Mouse (Mus musculus): ENCODE data around the gene Olfr507.
"Not testable (repeated sequence)": the region's sequence is repeated elsewhere in the genome, so short reads cannot be mapped to it uniquely, and the experiment has no call there.

The Olfr507 gene

GRCm38 (mm10) chr7:108621514-108621913 lies at the start of gene Olfr507:
Olfr507 (plus strand) TSS chr7:108621814.
- no peak for DNase-seq

DNA sequence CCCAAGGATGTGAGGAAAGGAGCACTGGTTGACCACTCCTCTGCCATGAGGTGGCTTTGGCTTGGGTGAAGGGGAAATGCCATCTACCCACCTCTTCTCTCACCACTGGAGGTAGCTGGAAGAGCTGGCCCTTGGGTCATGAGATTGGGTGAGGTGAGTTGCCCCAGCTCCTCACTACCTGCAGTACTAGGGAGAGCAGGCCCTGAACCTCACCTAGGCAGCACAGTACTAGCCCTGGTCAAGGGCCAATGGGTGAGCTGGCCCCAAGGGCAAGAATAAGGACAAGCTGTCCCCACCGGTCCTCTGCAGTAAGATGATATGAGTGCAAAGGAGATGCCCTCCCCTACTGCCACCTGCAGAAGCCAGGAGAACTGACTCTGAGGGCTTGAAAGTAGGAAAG lies 31.8 kb upstream of the Olfr507 start:
- no peak for DNase-seq

DNA sequence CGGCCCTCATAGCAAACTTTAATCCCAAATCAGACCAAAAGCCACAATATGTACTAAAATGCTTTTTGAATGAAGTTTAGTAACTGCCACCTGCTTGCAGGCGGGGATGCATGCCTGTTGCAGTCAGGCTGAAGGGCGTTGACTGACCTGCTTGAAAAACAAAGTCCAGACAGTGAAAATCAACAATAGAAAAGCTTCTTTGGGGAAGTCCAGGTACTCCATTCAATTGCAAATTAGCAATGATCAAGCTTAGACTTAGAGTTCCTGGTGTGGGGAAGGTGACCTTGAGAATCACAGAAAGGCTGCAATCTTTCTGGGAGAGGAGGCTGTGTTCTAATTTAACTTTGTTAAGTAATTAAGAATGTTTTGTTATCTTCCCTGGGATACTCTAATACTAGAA lies 19.7 kb upstream of the Olfr507 start:
- not testable (repeated sequence) for DNase-seq

- no peak for DNase-seq
These were observed 11.1 kb upstream of the Olfr507 start, which contains the start of gene Olfr506 for GRCm38 (mm10) chr7:108610487-108610886. Olfr506 (plus strand) TSS chr7:108610787.

DNA sequence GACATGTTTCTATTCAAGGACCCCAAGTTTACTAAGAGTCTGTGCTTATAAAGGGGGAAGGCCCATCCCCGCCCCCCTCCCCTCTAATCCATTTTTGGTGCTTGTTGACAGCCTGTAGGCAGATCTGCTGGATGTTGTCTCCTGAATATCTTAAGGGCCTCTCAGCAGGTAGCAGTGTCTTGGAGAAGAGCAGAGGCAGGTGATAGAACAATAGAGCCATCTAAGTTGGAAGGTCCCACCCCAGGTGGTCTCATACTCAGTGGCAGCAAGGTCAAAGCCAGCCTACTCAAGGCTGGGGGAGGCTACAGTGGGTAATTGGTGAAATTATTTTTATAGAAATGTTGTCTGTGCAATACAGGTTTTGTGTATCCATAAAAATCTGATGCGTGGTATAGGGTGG lies 7.5 kb upstream of the Olfr507 start:
- DNase-seq, result no peak

DNA sequence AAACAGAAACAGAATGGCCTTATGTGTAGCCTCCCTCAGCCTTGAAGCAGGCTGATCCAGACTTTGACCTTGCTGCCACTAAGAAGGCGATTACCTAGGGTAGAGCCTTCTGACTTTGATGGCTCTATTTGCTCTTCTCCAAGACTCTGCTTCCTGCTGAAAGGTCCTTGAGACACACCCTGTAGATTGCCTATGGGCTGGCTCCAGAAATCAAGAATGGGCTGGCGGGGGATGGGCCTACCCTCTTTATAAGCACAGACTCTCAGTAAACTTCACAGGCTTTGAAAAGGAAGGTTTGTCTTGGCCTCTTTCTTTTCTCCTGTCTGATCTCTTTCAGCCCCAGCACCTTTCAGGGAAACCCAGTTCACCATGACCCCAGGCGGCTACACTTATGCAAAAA lies 4.8 kb upstream of the Olfr507 start:
- not testable (repeated sequence) for DNase-seq

- DNase-seq, result no peak
These were observed 8.1 kb downstream of the Olfr507 start, which contains the start of gene Olfr508 for GRCm38 (mm10) chr7:108629694-108630093. Olfr508 (plus strand) TSS chr7:108629994.

GRCm38 (mm10) chr7:108651806-108652205 lies 30.2 kb downstream of the Olfr507 start, which contains the start of gene Olfr509:
Olfr509 (minus strand) TSS chr7:108651906.
- no peak for DNase-seq

- no peak for DNase-seq
These were observed 40.8 kb downstream of the Olfr507 start for GRCm38 (mm10) chr7:108662419-108662818.

- DNase-seq, result no peak
These were observed 44.5 kb downstream of the Olfr507 start, which contains the start of gene Olfr510 for GRCm38 (mm10) chr7:108666118-108666517. Olfr510 (plus strand) TSS chr7:108666418.

- no peak for DNase-seq
These were observed 49.4 kb downstream of the Olfr507 start for GRCm38 (mm10) chr7:108671058-108671457.

Measured in layer of hippocampus, adult 9-11 months (tissue).